Mouse (Mus musculus): ENCODE measurements around the gene Gzmk. TPM values are rescaled to one million over a fixed set of nuclear protein-coding genes. Genes with fewer than 3 reads are reported as not detected.

The Gzmk gene
- total RNA-seq, 2 experiments from 2014 or later = 0.66 TPM; not detected in 1

- no peak for DNase-seq (ENCODE audit: low spot score in 2 of 2)
These were observed 22.6 kb downstream of the Gzmk start for GRCm38 (mm10) chr13:113203146-113203545.

GRCm38 (mm10) chr13:113202184-113202583, 23.5 kb downstream of the Gzmk start:
- no peak for DNase-seq (ENCODE audit: low spot score in 2 of 2)

GRCm38 (mm10) chr13:113201631-113202030, 24.1 kb downstream of the Gzmk start:
- DNase-seq (ENCODE audit: low spot score in 2 of 2) = no peak

GRCm38 (mm10) chr13:113200726-113201125, 25.0 kb downstream of the Gzmk start:
- DNase-seq (ENCODE audit: low spot score in 2 of 2) = no peak

GRCm38 (mm10) chr13:113199331-113199730, 26.4 kb downstream of the Gzmk start:
- DNase-seq (ENCODE audit: low spot score in 2 of 2) = no peak

GRCm38 (mm10) chr13:113197872-113198502, 27.7 kb downstream of the Gzmk start:
- no peak for DNase-seq (ENCODE audit: low spot score in 2 of 2)

- DNase-seq (ENCODE audit: low spot score in 2 of 2) = no peak
These were observed 28.7 kb downstream of the Gzmk start for GRCm38 (mm10) chr13:113196808-113197674.

GRCm38 (mm10) chr13:113183720-113184119, 42.0 kb downstream of the Gzmk start:
- DNase-seq (ENCODE audit: low spot score in 2 of 2) = no peak

- no peak for DNase-seq (ENCODE audit: low spot score in 2 of 2)
These were observed 42.4 kb downstream of the Gzmk start for GRCm38 (mm10) chr13:113183310-113183709.

GRCm38 (mm10) chr13:113174162-113174561, 51.5 kb downstream of the Gzmk start:
- DNase-seq (ENCODE audit: low spot score in 2 of 2) = no peak

GRCm38 (mm10) chr13:113170256-113170655, 55.5 kb downstream of the Gzmk start:
- no peak for DNase-seq (ENCODE audit: low spot score in 2 of 2)

- DNase-seq (ENCODE audit: low spot score in 2 of 2) = no peak
These were observed 57.6 kb downstream of the Gzmk start for GRCm38 (mm10) chr13:113168018-113168534.

GRCm38 (mm10) chr13:113164252-113165005, 61.3 kb downstream of the Gzmk start:
- DNase-seq (ENCODE audit: low spot score in 2 of 2) = no peak

GRCm38 (mm10) chr13:113151556-113151955, 74.2 kb downstream of the Gzmk start:
- no peak for DNase-seq (ENCODE audit: low spot score in 2 of 2)

GRCm38 (mm10) chr13:113139597-113139996, 86.1 kb downstream of the Gzmk start:
- DNase-seq (ENCODE audit: low spot score in 2 of 2) = no peak

- no peak for DNase-seq (ENCODE audit: low spot score in 2 of 2)
These were observed 95.7 kb downstream of the Gzmk start for GRCm38 (mm10) chr13:113129974-113130373.

Other genes with a start within 250 kb of the Gzmk start
- 1 to 10 TPM; 4.8 to 5.3 TPM for gene Ccno, start 238.1 kb downstream of the Gzmk start, total RNA-seq (2021)
- under 1 TPM; 0.36 to 0.52 TPM for gene Mcidas, start 232.1 kb downstream of the Gzmk start, total RNA-seq (2021)
- not detected for gene Cdc20b, start 190.8 kb downstream of the Gzmk start, total RNA-seq (2021)
- 1 to 10 TPM; 3.9 to 5.0 TPM for gene Gpx8, start 179.5 kb downstream of the Gzmk start, total RNA-seq (2021)
- gene Gzma, start 124.9 kb downstream of the Gzmk start, total RNA-seq (2021) = not detected
- gene Esm1, start 16.2 kb downstream of the Gzmk start, total RNA-seq (2021) = not detected
- gene BC067074, start 67.3 kb upstream of the Gzmk start, total RNA-seq (2021) = 1 to 10 TPM; 1.0 to 1.3 TPM